Mouse (Mus musculus) ES-E14 (cell line): Measurements from ENCODE around the gene Cmtr1. TPM values are rescaled to one million over a fixed set of nuclear protein-coding genes. Genes with fewer than 3 reads are reported as not detected.

Source experiments
- DNase-seq: peaks from one replicate; pipeline ENCODE4 v3.0.0-alpha.2; 2013; ENCODE audit warnings: low read depth, low spot score
- H3K27ac ChIP-seq: 2 replicates; pipeline ENCODE4 v1.5.1; 2012; ENCODE audit warnings: low read depth, mild to moderate bottlenecking, low read length, moderate library complexity, mixed read lengths; ENCODE audit not compliant: poor library complexity, insufficient read depth, severe bottlenecking
- H3K36me3 ChIP-seq: 2 replicates; pipeline ENCODE4 v1.6.1; 2012; ENCODE audit warnings: mild to moderate bottlenecking, low read length, moderate library complexity, mixed read lengths; ENCODE audit not compliant: control insufficient read depth, poor library complexity, insufficient read depth, severe bottlenecking
- H3K4me1 ChIP-seq, 2 experiments: fragments of 150-350 bp in 1 of 2; sonication (generic) in 1 of 2; 2 replicates each; pipeline ENCODE4 v1.6.1; 2012; ENCODE audit warnings: low read length in 2 of 2, mild to moderate bottlenecking in 1 of 2, mixed read lengths in 1 of 2; ENCODE audit not compliant: control insufficient read depth in 2 of 2, insufficient read depth in 2 of 2, poor library complexity in 1 of 2
- H3K4me3 ChIP-seq, 2 experiments: fragments of 150-350 bp in 1 of 2; sonication (generic) in 1 of 2; 2 replicates each; pipeline ENCODE4 v1.5.1; 2012; ENCODE audit warnings: low read length in 2 of 2, low read depth in 1 of 2, mild to moderate bottlenecking in 1 of 2, mixed read lengths in 1 of 2; ENCODE audit not compliant: insufficient read depth in 1 of 2, poor library complexity in 1 of 2, severe bottlenecking in 1 of 2
- H3K9ac ChIP-seq: 2 replicates; pipeline ENCODE4 v1.6.1; 2012; ENCODE audit warnings: low read depth, mild to moderate bottlenecking, low read length, mixed read lengths; ENCODE audit not compliant: poor library complexity, insufficient read depth, severe bottlenecking
- H3K9me3 ChIP-seq: fragments of 150-350 bp; sonication (generic); 2 replicates; pipeline ENCODE4 v1.6.1; 2012; ENCODE audit warnings: low read depth, mild to moderate bottlenecking, low read length; ENCODE audit not compliant: control insufficient read depth, insufficient read depth
- CHD2 ChIP-seq: IDR thresholded peaks from 2 replicates; pipeline ENCODE4 v1.6.1; 2014; ENCODE audit warnings: mild to moderate bottlenecking, low read depth, low read length, inconsistent platforms
- HCFC1 ChIP-seq: IDR thresholded peaks from 2 replicates; pipeline ENCODE4 v1.6.1; 2012; ENCODE audit warnings: low read length, inconsistent platforms, borderline replicate concordance; ENCODE audit not compliant: insufficient read depth
- MAFK ChIP-seq: IDR thresholded peaks from 2 replicates; pipeline ENCODE4 v1.6.1; 2014; ENCODE audit warnings: mild to moderate bottlenecking, low read depth, low read length, inconsistent platforms; ENCODE audit not compliant: insufficient read depth
- ZC3H11A ChIP-seq: IDR thresholded peaks from 2 replicates; pipeline ENCODE4 v1.6.1; 2012; ENCODE audit warnings: low read depth, mild to moderate bottlenecking, inconsistent platforms, low read length, borderline replicate concordance
- ZNF384 ChIP-seq: IDR thresholded peaks from 2 replicates; pipeline ENCODE4 v1.6.1; 2012; ENCODE audit warnings: low read depth, low read length, inconsistent platforms
- in situ Hi-C, 2 experiments: fragments of 600-800 bp; cut with MboI; formaldehyde crosslinking; loops; one replicate each; pipeline ENCODE4 v1.15.1; 2025; ENCODE audit warnings: low sequenced_read_pairs in 2 of 2, inconsistent platforms in 1 of 2; ENCODE audit not compliant: unreplicated experiment in 2 of 2
- total RNA-seq: library from RNA; depleted of rRNA; stranded (reverse); fragments of 300-350 nt; gene quantifications from 2 replicates; pipeline ENCODE4 v1.2.3, GENCODE M21; 2012

Cmtr1 gene
- total RNA-seq, 1 experiment = 130 TPM

DNA sequence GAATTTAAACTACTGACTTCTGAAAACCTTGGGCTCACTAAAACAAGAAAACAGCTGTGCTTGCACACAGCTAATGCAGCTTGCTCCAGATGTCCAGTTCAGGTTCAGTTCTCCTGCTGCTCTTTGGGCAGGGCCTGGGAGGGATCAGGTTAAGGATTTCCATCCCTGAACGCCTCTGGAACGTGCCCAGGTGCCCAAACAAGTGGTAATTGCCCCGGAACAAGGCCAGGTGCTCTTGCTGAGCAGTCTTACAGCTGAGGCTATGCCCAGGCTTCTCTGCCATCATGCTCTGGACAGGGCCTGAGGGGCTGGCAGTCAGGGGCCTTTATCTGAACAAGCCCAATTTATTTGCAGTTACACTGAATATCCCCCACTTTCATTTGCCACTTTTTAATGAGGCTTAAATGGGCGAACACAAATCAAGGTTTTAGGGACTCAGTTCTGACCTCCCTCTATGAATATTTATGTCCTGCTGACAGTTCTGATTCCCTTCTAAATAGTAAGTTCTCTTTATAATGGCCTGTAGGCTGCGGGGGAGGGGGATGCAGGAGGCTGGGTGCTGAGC lies 46.7 kb downstream of the Cmtr1 start:
- no peaks in the 10 kb centered on the region for H3K9me3 ChIP-seq
- H3K36me3 ChIP-seq = peaks cover 23% of the 10 kb centered on the region
- no peak overlapping the region for H3K4me3 ChIP-seq
- peaks cover 0 to 2% of the 10 kb centered on the region in 2 experiments; a peak in 1 of 4 replicates for H3K4me1 ChIP-seq
- in situ Hi-C loops = no loop called here
- H3K9ac ChIP-seq = no peak overlapping the region
- TF ChIP-seq ZNF384 (no peak), ZC3H11A (no peak), MAFK (no peak), HCFC1 (no peak), CHD2 (no peak)
- no peak overlapping the region for H3K27ac ChIP-seq
- no peak for DNase-seq

DNA sequence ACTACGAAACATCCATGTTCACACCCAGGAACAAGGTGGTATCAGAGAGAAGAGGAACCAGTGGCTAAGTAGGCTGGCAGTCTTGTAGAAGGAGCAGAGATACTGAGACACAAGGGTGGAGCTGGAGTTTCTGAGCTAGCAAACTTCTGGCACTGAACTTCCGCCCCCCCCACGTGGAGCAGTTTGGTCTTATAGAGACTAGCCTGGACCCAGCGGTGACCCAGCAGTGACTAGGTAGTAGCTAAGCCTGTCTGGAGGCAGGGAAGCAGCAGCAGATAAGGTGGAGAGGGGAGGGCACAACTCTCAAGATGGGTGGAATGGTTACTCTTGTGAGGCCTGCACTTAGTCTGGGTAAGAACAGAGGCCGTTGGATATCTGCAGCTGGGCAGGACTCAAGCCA lies 48.4 kb downstream of the Cmtr1 start:
- TF ChIP-seq CHD2 = no peak
- TF ChIP-seq MAFK = no peak
- TF ChIP-seq ZNF384 = no peak
- no peak for TF ChIP-seq ZC3H11A
- TF ChIP-seq HCFC1 = no peak
- peaks cover 0 to 2% of the 10 kb centered on the region in 2 experiments; a peak in 1 of 4 replicates for H3K4me1 ChIP-seq
- no peaks in the 10 kb centered on the region for H3K9me3 ChIP-seq
- peaks cover 8% of the 10 kb centered on the region; the same call in 1 of the 2 replicates for H3K36me3 ChIP-seq
- no peak overlapping the region for H3K27ac ChIP-seq
- DNase-seq = no peak
- in situ Hi-C loops = no loop called here
- H3K9ac ChIP-seq = no peak overlapping the region
- no peak overlapping the region for H3K4me3 ChIP-seq

DNA sequence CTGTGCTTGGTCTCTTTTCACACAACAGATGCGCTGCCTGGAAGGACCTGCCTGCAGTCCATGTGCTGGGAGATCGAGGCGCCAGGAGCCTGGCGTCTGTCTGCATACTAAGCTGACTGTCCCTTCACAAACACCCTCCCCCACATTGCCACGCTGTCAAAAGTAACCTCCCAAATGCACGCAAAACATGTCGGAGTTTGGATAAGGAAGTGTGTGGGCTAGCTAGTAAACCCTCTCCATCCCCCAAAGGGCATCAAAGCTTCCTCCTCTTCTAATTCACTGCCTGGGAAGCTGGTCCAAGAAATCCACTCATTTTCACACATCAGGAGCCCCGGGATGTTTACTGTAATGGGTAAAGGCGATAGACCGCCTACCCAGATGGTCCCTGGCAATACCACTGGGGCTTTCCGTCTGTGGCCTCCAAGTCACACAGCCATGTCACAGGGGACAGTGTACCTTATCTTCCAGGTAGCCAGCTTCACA lies 50.2 kb downstream of the Cmtr1 start:
- TF ChIP-seq ZNF384 (no peak), ZC3H11A (no peak), MAFK (no peak), HCFC1 (no peak), CHD2 (no peak)
- in situ Hi-C loops = no loop called here
- H3K9ac ChIP-seq = no peak overlapping the region
- no peaks in the 10 kb centered on the region for H3K36me3 ChIP-seq
- H3K4me1 ChIP-seq = peaks cover 0 to 2% of the 10 kb centered on the region in 2 experiments; a peak in 1 of 4 replicates
- H3K27ac ChIP-seq = no peak overlapping the region
- H3K9me3 ChIP-seq = no peaks in the 10 kb centered on the region
- H3K4me3 ChIP-seq = no peak overlapping the region
- DNase-seq = no peak

DNA sequence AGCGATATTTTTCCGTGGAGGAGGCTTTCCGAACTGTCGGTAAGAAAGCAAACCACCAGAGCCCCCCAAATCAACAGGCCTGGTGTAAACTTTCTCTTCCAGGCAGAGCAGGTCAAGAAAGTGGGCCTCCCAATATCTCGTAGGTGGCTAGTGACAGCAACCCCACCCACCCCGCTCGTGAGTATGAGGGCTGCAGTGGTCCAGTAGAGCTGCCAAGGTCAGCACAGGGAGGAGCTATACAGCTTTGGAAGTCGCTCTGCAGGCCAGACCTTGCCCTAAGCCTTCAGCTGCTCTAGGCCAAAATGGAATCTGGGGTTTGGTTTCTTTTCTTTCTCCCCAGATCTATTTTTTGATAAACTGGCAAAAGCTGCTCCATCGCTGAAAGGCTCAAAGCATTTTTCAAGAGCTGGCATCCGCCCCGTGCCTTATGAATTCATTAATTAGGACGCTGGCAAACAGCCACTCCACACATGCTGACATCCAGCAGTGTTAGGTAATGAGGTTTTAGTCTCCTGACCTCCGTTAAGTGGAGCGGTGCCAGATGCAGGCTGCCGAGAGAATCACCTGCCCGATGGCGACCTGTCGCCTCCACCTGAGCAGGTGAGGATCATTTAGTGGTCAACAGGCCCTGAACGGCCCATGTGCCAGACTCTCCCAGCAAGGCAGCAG lies 50.8 kb downstream of the Cmtr1 start:
- Histone ChIP-seq H3K9me3 (no peaks in the 10 kb centered on the region), H3K4me1 (peaks cover 0 to 6% of the 10 kb centered on the region in 2 experiments; a peak in 2 of 4 replicates), H3K27ac (no peak overlapping the region), H3K4me3 (no peak overlapping the region), H3K9ac (no peak overlapping the region), H3K36me3 (no peaks in the 10 kb centered on the region)
- in situ Hi-C loops = no loop called here
- TF ChIP-seq MAFK = no peak
- TF ChIP-seq ZNF384 = no peak
- TF ChIP-seq HCFC1 = no peak
- no peak for TF ChIP-seq CHD2
- DNase-seq = no peak
